Mouse (Mus musculus) CH12.LX (cell line): Measurements from ENCODE around the gene Olfr1175-ps. TPM values are rescaled to one million over a fixed set of nuclear protein-coding genes. Genes with fewer than 3 reads are reported as not detected.

Experiments used
- DNase-seq: peaks from one replicate; pipeline ENCODE4 v3.0.0-alpha.2; 2013; ENCODE audit errors: extremely low read depth
- H3K27ac ChIP-seq: 2 replicates; pipeline ENCODE4 v1.5.1; 2012; ENCODE audit warnings: low read depth, mild to moderate bottlenecking, control low read depth, moderate library complexity; ENCODE audit not compliant: insufficient read depth
- H3K27me3 ChIP-seq: replicated peaks from 2 replicates; pipeline ENCODE3; 2012; ENCODE audit warnings: inconsistent platforms
- H3K36me3 ChIP-seq, 2 experiments: replicated peaks in 1 of 2; 2 replicates each; pipeline versions ENCODE3 to v1.6.1; 2012; ENCODE audit warnings: inconsistent platforms in 1 of 2, low read length in 1 of 2, mild to moderate bottlenecking in 1 of 2, mixed read lengths in 1 of 2, moderate library complexity in 1 of 2; ENCODE audit not compliant: control insufficient read depth in 1 of 2, insufficient read depth in 1 of 2
- H3K4me1 ChIP-seq, 2 experiments: 2 replicates each; pipeline ENCODE4 v1.6.1; 2012; ENCODE audit warnings: inconsistent platforms in 1 of 2, moderate library complexity in 1 of 2; ENCODE audit not compliant: insufficient read depth in 2 of 2, control insufficient read depth in 1 of 2
- H3K4me2 ChIP-seq: 2 replicates; pipeline ENCODE4 v1.6.1; 2012; ENCODE audit warnings: low read depth, mild to moderate bottlenecking, control low read depth; ENCODE audit not compliant: poor library complexity, insufficient read depth, severe bottlenecking
- H3K4me3 ChIP-seq, 3 experiments: fragments of 150-350 bp in 1 of 3; sonication (generic) in 1 of 3; replicated peaks in 1 of 3; 2 replicates each; pipeline versions ENCODE3 to v1.5.1; 2011 to 2012; ENCODE audit warnings: low read depth in 2 of 3, low read length in 2 of 3, mild to moderate bottlenecking in 2 of 3, moderate library complexity in 2 of 3, control low read depth in 1 of 3, improper control_type of control experiment in 1 of 3, inconsistent platforms in 1 of 3, mixed read lengths in 1 of 3; ENCODE audit not compliant: poor library complexity in 1 of 3
- H3K79me2 ChIP-seq: replicated peaks from 2 replicates; pipeline ENCODE4 v1.6.1; 2012; ENCODE audit warnings: mild to moderate bottlenecking, moderate library complexity; ENCODE audit not compliant: control insufficient read depth, poor library complexity, insufficient read depth, severe bottlenecking; ENCODE audit errors: extremely low read depth
- H3K9ac ChIP-seq: 2 replicates; pipeline ENCODE4 v1.6.1; 2012; ENCODE audit warnings: low read depth, mild to moderate bottlenecking, control low read depth, moderate library complexity; ENCODE audit not compliant: insufficient read depth
- H3K9me3 ChIP-seq: replicated peaks from 2 replicates; pipeline ENCODE3; 2012; ENCODE audit warnings: low read length, inconsistent platforms, mixed read lengths
- BHLHE40 ChIP-seq: IDR thresholded peaks from 2 replicates; pipeline ENCODE4 v1.6.1; 2011; ENCODE audit warnings: mild to moderate bottlenecking, low read depth, low read length, improper control_type of control experiment
- CHD1 ChIP-seq: IDR thresholded peaks from 2 replicates; pipeline ENCODE4 v1.6.1; 2012; ENCODE audit warnings: low read depth, low read length, improper control_type of control experiment, inconsistent platforms
- CTCF ChIP-seq, 2 experiments: IDR thresholded peaks in 1 of 2; conservative IDR thresholded peaks in 1 of 2; 2 replicates each; pipeline ENCODE4 v1.5.1; 2011 to 2012; ENCODE audit warnings: low read depth in 2 of 2, low read length in 2 of 2, improper control_type of control experiment in 1 of 2, inconsistent platforms in 1 of 2, mild to moderate bottlenecking in 1 of 2, moderate library complexity in 1 of 2
- E2F4 ChIP-seq: IDR thresholded peaks from 2 replicates; pipeline ENCODE4 v1.6.1; 2011; ENCODE audit warnings: low read depth, low read length, improper control_type of control experiment; ENCODE audit not compliant: insufficient replicate concordance
- EP300 ChIP-seq: IDR thresholded peaks from 2 replicates; pipeline ENCODE4 v1.6.1; 2011; ENCODE audit warnings: low read length, improper control_type of control experiment
- GABPA ChIP-seq: IDR thresholded peaks from 2 replicates; pipeline ENCODE4 v1.6.1; 2012; ENCODE audit warnings: low read depth, low read length, improper control_type of control experiment, inconsistent platforms; ENCODE audit not compliant: insufficient replicate concordance
- IRF4 ChIP-seq: IDR thresholded peaks from 2 replicates; pipeline ENCODE4 v1.6.1; 2014; ENCODE audit warnings: low read depth, mild to moderate bottlenecking, inconsistent platforms, low read length, improper control_type of control experiment
- JUN ChIP-seq: IDR thresholded peaks from 2 replicates; pipeline ENCODE4 v1.6.1; 2011; ENCODE audit warnings: low read depth, mild to moderate bottlenecking, low read length, improper control_type of control experiment, moderate library complexity; ENCODE audit not compliant: insufficient read depth
- JUND ChIP-seq: conservative IDR thresholded peaks from 2 replicates; pipeline ENCODE4 v1.6.1; 2011; ENCODE audit warnings: low read depth, low read length, improper control_type of control experiment
- KAT2A ChIP-seq: IDR thresholded peaks from 2 replicates; pipeline ENCODE4 v1.6.1; 2012; ENCODE audit warnings: low read length, improper control_type of control experiment, inconsistent platforms; ENCODE audit not compliant: insufficient replicate concordance
- MAFK ChIP-seq: IDR thresholded peaks from 2 replicates; pipeline ENCODE4 v1.6.1; 2011; ENCODE audit warnings: low read length, improper control_type of control experiment; ENCODE audit not compliant: insufficient replicate concordance
- MAX ChIP-seq: IDR thresholded peaks from 2 replicates; pipeline ENCODE4 v1.6.1; 2011; ENCODE audit warnings: low read length, improper control_type of control experiment
- MAZ ChIP-seq: IDR thresholded peaks from 2 replicates; pipeline ENCODE4 v1.6.1; 2012; ENCODE audit warnings: low read depth, mild to moderate bottlenecking, inconsistent platforms, low read length, improper control_type of control experiment, moderate library complexity
- MEF2A ChIP-seq: IDR thresholded peaks from 2 replicates; pipeline ENCODE4 v1.6.1; 2014; ENCODE audit warnings: low read depth, mild to moderate bottlenecking, inconsistent platforms, low read length, improper control_type of control experiment, borderline replicate concordance
- MXI1 ChIP-seq: IDR thresholded peaks from 2 replicates; pipeline ENCODE4 v1.6.1; 2011; ENCODE audit warnings: mild to moderate bottlenecking, low read depth, low read length, improper control_type of control experiment
- MYC ChIP-seq: IDR thresholded peaks from 2 replicates; pipeline ENCODE4 v1.6.1; 2011; ENCODE audit warnings: low read depth, mild to moderate bottlenecking, improper control_type of control experiment, low read length
- NELFE ChIP-seq: IDR thresholded peaks from 2 replicates; pipeline ENCODE4 v1.6.1; 2011; ENCODE audit warnings: low read depth, low read length, improper control_type of control experiment
- NRF1 ChIP-seq: IDR thresholded peaks from 2 replicates; pipeline ENCODE4 v1.6.1; 2014; ENCODE audit warnings: low read depth, mild to moderate bottlenecking, inconsistent platforms, low read length, improper control_type of control experiment, moderate library complexity
- RAD21 ChIP-seq: IDR thresholded peaks from 2 replicates; pipeline ENCODE4 v1.6.1; 2011; ENCODE audit warnings: low read depth, mild to moderate bottlenecking, low read length, improper control_type of control experiment, moderate library complexity
- SMC3 ChIP-seq: IDR thresholded peaks from 2 replicates; pipeline ENCODE4 v1.6.1; 2011; ENCODE audit warnings: low read depth, low read length, improper control_type of control experiment
- TBP ChIP-seq: conservative IDR thresholded peaks from 2 replicates; pipeline ENCODE4 v1.6.1; 2011; ENCODE audit warnings: low read depth, low read length, improper control_type of control experiment
- TCF12 ChIP-seq: IDR thresholded peaks from 2 replicates; pipeline ENCODE4 v1.6.1; 2014; ENCODE audit warnings: low read depth, mild to moderate bottlenecking, inconsistent platforms, low read length, improper control_type of control experiment
- UBTF ChIP-seq: IDR thresholded peaks from 2 replicates; pipeline ENCODE4 v1.6.1; 2012; ENCODE audit warnings: low read depth, mild to moderate bottlenecking, inconsistent platforms, low read length, improper control_type of control experiment, moderate library complexity
- ZC3H11A ChIP-seq: IDR thresholded peaks from 2 replicates; pipeline ENCODE4 v1.6.1; 2012; ENCODE audit warnings: low read depth, mild to moderate bottlenecking, inconsistent platforms, low read length, improper control_type of control experiment
- ZNF384 ChIP-seq: IDR thresholded peaks from 2 replicates; pipeline ENCODE4 v1.6.1; 2012; ENCODE audit warnings: low read depth, low read length, improper control_type of control experiment, inconsistent platforms
- dilution Hi-C: fragments of 300-500 bp; cut with MboI; formaldehyde crosslinking; loops from 2 replicates; pipeline ENCODE4 v1.14.3; 2020; ENCODE audit warnings: low sequenced_read_pairs; ENCODE audit not compliant: extremely low pct_unique_long_range_greater_than_20kb, extremely low pct_ligation_motif_present
- in situ Hi-C: fragments of 300-500 bp; cut with MboI; formaldehyde crosslinking; loops from 3 replicates; pipeline ENCODE4 v1.14.3; 2019; ENCODE audit warnings: low sequenced_read_pairs, low pct_ligation_motif_present, low pct_unique_long_range_greater_than_20kb, mixed read lengths
- polyA plus RNA-seq: library from polyadenylated mRNA; unstranded; fragments of >175 nt; gene quantifications from 2 replicates; pipeline ENCODE4 v1.2.1, GENCODE M21; 2012; ENCODE audit warnings: low read depth; ENCODE audit not compliant: insufficient read length
- total RNA-seq, 2 experiments: library from RNA; depleted of rRNA; stranded (reverse); fragments of 300-350 nt in 1 of 2; fragments of >200 nt in 1 of 2; gene quantifications; 2 replicates each; pipeline ENCODE4 v1.2.3; 2012 to 2014

Gene Olfr1175-ps
- total and polyA plus RNA-seq, 3 experiments: not detected

GRCm38 (mm10) chr2:88346392-88346791 lies 19.4 kb upstream of the Olfr1175-ps start, which contains the start of gene Olfr1177-ps:
Gene Olfr1177-ps (minus strand): TSS chr2:88346492.
- no peak for DNase-seq
- Histone ChIP-seq H3K36me3 (no peaks in the 10 kb centered on the region), H3K27ac (no peak within 1 kb of the TSS), H3K79me2 (no peaks in the 10 kb centered on the region), H3K4me2 (no peak within 1 kb of the TSS), H3K4me1 (no peaks in the 10 kb centered on the region), H3K27me3 (no peaks in the 10 kb centered on the region), H3K9me3 (peaks cover 11% of the 10 kb centered on the region), H3K9ac (no peak within 1 kb of the TSS), H3K4me3 (no peak within 1 kb of the TSS)
- TF ChIP-seq BHLHE40: no peak
- TF ChIP-seq MAZ: no peak
- no peak for TF ChIP-seq UBTF
- TF ChIP-seq SMC3: no peak
- no peak for TF ChIP-seq IRF4
- TF ChIP-seq MXI1: no peak
- no peak for TF ChIP-seq RAD21
- no peak for TF ChIP-seq MYC
- no peak for TF ChIP-seq MAX
- TF ChIP-seq E2F4: no peak
- no peak for TF ChIP-seq NRF1
- no peak for TF ChIP-seq JUND
- no peak for TF ChIP-seq TCF12
- TF ChIP-seq EP300: no peak
- no peak for TF ChIP-seq GABPA
- no peak for TF ChIP-seq CTCF (conservative IDR thresholded peaks at IDR 0.05 in 1 of 2, IDR thresholded peaks at IDR 0.05 in 1 of 2; ENCODE audit: low read depth in 2 of 2, low read length in 2 of 2)
- dilution Hi-C loops (no loop called here), in situ Hi-C loops (no loop called here)

GRCm38 (mm10) chr2:88336421-88336820 lies 9.4 kb upstream of the Olfr1175-ps start, which contains the start of gene Olfr1176:
Gene Olfr1176 (plus strand): TSS chr2:88336721.
- Histone ChIP-seq H3K4me3 (no peak within 1 kb of the TSS), H3K27ac (no peak within 1 kb of the TSS)

More at GRCm38 (mm10) chr2:88336421-88336820, 9.4 kb upstream of the Olfr1175-ps start, which contains the start of gene Olfr1176:
- no peak for DNase-seq
- in situ Hi-C loops: no loop called here
- no peaks in the 10 kb centered on the region for H3K36me3 ChIP-seq
- H3K9me3 ChIP-seq: peaks cover 12% of the 10 kb centered on the region
- H3K27me3 ChIP-seq: no peaks in the 10 kb centered on the region
- no peak for TF ChIP-seq KAT2A
- TF ChIP-seq GABPA: no peak
- no peak for TF ChIP-seq ZNF384
- no peak for TF ChIP-seq MXI1
- no peak for TF ChIP-seq MEF2A
- no peak for TF ChIP-seq UBTF
- no peak for TF ChIP-seq TBP
- no peak for TF ChIP-seq NELFE
- no peak for TF ChIP-seq CHD1
- no peak for TF ChIP-seq MAFK
- no peak for TF ChIP-seq TCF12
- no peak for TF ChIP-seq ZC3H11A
- TF ChIP-seq JUN: no peak
- TF ChIP-seq, all 38 proteins: peak for 0
- Histone ChIP-seq H3K4me2 (no peak within 1 kb of the TSS), H3K9ac (no peak within 1 kb of the TSS), H3K4me1 (no peaks in the 10 kb centered on the region), H3K79me2 (no peaks in the 10 kb centered on the region)
- dilution Hi-C loops: no loop called here
